Mouse (Mus musculus) intestine, postnatal 0 days (tissue): ENCODE measurements around the gene Spata18. TPM values are rescaled to one million over a fixed set of nuclear protein-coding genes. Genes with fewer than 3 reads are reported as not detected.

Source experiments
- ATAC-seq: fragments of 200-750 bp; cut with Nextera tagmentation; 2 replicates; pipeline ENCODE4 v1.8.0; 2017; ENCODE audit warnings: mild to moderate bottlenecking, moderate TSS enrichment, moderate library complexity
- H3K27ac ChIP-seq: fragments of 300-500 bp; sonication (generic); 2 replicates; pipeline ENCODE4 v1.5.1; 2014; ENCODE audit warnings: mild to moderate bottlenecking, low read depth, low read length, moderate library complexity
- H3K27me3 ChIP-seq: fragments of 300-500 bp; sonication (generic); replicated peaks from 2 replicates; pipeline ENCODE4 v1.6.1; 2014; ENCODE audit warnings: low read length, mixed read lengths; ENCODE audit not compliant: control insufficient read depth, insufficient read depth
- H3K36me3 ChIP-seq: fragments of 300-500 bp; sonication (generic); 2 replicates; pipeline ENCODE4 v1.6.1; 2014; ENCODE audit warnings: mild to moderate bottlenecking, moderate library complexity; ENCODE audit not compliant: control insufficient read depth, insufficient read depth
- H3K4me1 ChIP-seq: fragments of 300-500 bp; sonication (generic); replicated peaks from 2 replicates; pipeline ENCODE4 v1.6.1; 2014; ENCODE audit warnings: antibody characterized with exemption, low read length, mixed read lengths; ENCODE audit not compliant: control insufficient read depth, insufficient read depth
- H3K4me2 ChIP-seq: fragments of 300-500 bp; sonication (generic); replicated peaks from 2 replicates; pipeline ENCODE4 v1.6.1; 2014; ENCODE audit warnings: low read depth, mild to moderate bottlenecking, moderate library complexity
- H3K4me3 ChIP-seq: fragments of 300-500 bp; sonication (generic); 2 replicates; pipeline ENCODE4 v1.5.1; 2014; ENCODE audit warnings: low read depth, low read length
- H3K9ac ChIP-seq: fragments of 300-500 bp; sonication (generic); 2 replicates; pipeline ENCODE4 v1.6.1; 2014; ENCODE audit warnings: mild to moderate bottlenecking, low read depth, low read length
- H3K9me3 ChIP-seq: fragments of 300-500 bp; sonication (generic); 2 replicates; pipeline ENCODE4 v1.6.1; 2016; ENCODE audit warnings: mixed run types; ENCODE audit not compliant: control insufficient read depth
- CTCF ChIP-seq: sonication (generic); IDR thresholded peaks from 2 replicates; pipeline ENCODE4 v1.5.1; 2016; ENCODE audit warnings: low read depth, mild to moderate bottlenecking, control low read depth, antibody characterized with exemption, moderate library complexity
- WGBS: fragments of 180-500 bp; shearing (Covaris S2); extraction: QIAGEN DNeasy Blood & Tissue Kit; methylation state at CpG from one replicate; pipeline ENCODE4 v1.1.7; 2014; 5-methylcytosine and 5-hydroxymethylcytosine counted together
- polyA plus RNA-seq: library from polyadenylated mRNA; unstranded; fragments of >200 nt; fragmentation: Nextera tagmentation; extraction: Ambion mirVana; gene quantifications from 2 replicates; pipeline ENCODE4 v1.2.1, GENCODE M21; 2015

Spata18 gene
- polyA plus RNA-seq: 0.17 and 0.18 TPM in 2 replicates

- ATAC-seq: no peak
- Histone ChIP-seq H3K9me3 (no peaks in the 10 kb centered on the region), H3K4me3 (peak within 1 kb of the TSS; percentile 50), H3K27me3 (peaks cover 60% of the 10 kb centered on the region), H3K27ac (no peak within 1 kb of the TSS), H3K4me2 (peak within 1 kb of the TSS; percentile 98), H3K36me3 (no peaks in the 10 kb centered on the region), H3K9ac (no peak within 1 kb of the TSS), H3K4me1 (no peaks in the 10 kb centered on the region)
- WGBS: under 1% methylated on average over 57 of the region's 57 CpGs
- no peak for TF ChIP-seq CTCF
These were observed at the start of gene Spata18 for GRCm38 (mm10) chr5:73651061-73651854. Gene Spata18 (plus strand): TSS chr5:73651379.

DNA sequence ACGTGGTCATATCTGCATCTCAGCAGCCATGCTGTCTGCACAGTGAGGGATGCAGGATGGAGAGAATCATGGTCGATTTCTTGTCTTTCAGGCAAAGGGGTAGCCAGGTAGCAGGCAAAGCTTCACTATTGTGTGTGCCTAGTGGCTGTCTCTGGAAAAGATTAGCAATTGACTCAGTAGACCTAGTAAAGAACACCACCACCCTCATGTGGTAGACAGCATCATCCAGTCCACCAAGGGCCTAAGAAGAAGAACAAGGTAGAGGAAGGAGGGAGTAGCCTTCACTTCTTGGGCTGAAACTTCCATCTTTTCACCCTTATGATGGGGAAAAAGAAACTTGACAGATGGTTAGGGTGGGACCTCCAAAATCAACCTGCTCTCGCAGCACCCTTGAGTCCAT is 48.3 kb upstream of the Spata18 start:
- no peak overlapping the region for H3K4me2 ChIP-seq
- TF ChIP-seq CTCF: peak; percentile 67
- H3K4me3 ChIP-seq: no peak overlapping the region
- no peak for ATAC-seq
- H3K27me3 ChIP-seq: no peaks in the 10 kb centered on the region
- WGBS: 72% methylated on average over 3 of the region's 3 CpGs
- H3K36me3 ChIP-seq: peaks cover 11% of the 10 kb centered on the region
- H3K27ac ChIP-seq: no peak overlapping the region
- H3K4me1 ChIP-seq: no peaks in the 10 kb centered on the region
- no peak overlapping the region for H3K9ac ChIP-seq
- no peaks in the 10 kb centered on the region for H3K9me3 ChIP-seq

GRCm38 (mm10) chr5:73604542-73604941 is 46.6 kb upstream of the Spata18 start:
- Histone ChIP-seq H3K27me3 (no peaks in the 10 kb centered on the region), H3K27ac (no peak overlapping the region), H3K4me2 (no peak overlapping the region), H3K4me1 (no peaks in the 10 kb centered on the region), H3K36me3 (peaks cover 19% of the 10 kb centered on the region), H3K9me3 (no peaks in the 10 kb centered on the region), H3K4me3 (no peak overlapping the region), H3K9ac (no peak overlapping the region)
- TF ChIP-seq CTCF: no peak
- ATAC-seq: no peak
- WGBS: 93% methylated on average over 6 of the region's 6 CpGs

DNA sequence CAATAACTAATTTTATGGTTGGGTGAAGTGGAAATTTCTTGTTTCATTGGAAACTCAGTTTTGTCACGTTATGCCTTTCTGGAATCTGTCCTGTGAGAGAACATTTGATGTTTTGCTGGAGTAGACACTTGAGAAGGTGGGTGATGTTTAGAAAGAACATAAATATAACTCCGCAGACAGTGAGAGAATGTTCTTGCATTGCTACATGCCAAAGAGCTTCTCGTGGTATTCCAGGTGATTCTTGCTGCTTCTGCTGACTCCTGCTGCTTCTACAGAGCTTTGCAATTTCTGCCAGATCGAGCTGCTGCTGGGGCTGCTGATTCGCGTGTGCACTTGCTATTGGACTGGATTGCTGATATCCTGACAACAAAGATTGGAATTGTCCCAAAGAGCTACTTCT is 46.2 kb upstream of the Spata18 start:
- no peak overlapping the region for H3K9ac ChIP-seq
- H3K27ac ChIP-seq: no peak overlapping the region
- no peak for ATAC-seq
- H3K9me3 ChIP-seq: no peaks in the 10 kb centered on the region
- H3K4me3 ChIP-seq: no peak overlapping the region
- peaks cover 19% of the 10 kb centered on the region for H3K36me3 ChIP-seq
- TF ChIP-seq CTCF: no peak
- H3K4me2 ChIP-seq: no peak overlapping the region
- 83% methylated on average over 6 of the region's 6 CpGs for WGBS
- no peaks in the 10 kb centered on the region for H3K27me3 ChIP-seq
- no peaks in the 10 kb centered on the region for H3K4me1 ChIP-seq

- WGBS: 96% methylated on average over 4 of the region's 4 CpGs
- Histone ChIP-seq H3K4me2 (no peak overlapping the region), H3K27me3 (no peaks in the 10 kb centered on the region), H3K9me3 (no peaks in the 10 kb centered on the region), H3K36me3 (peaks cover 23% of the 10 kb centered on the region), H3K4me3 (no peak overlapping the region), H3K4me1 (no peaks in the 10 kb centered on the region), H3K9ac (no peak overlapping the region), H3K27ac (no peak overlapping the region)
- no peak for ATAC-seq
- TF ChIP-seq CTCF: no peak
These were observed 40.1 kb upstream of the Spata18 start for GRCm38 (mm10) chr5:73611071-73611470.

DNA sequence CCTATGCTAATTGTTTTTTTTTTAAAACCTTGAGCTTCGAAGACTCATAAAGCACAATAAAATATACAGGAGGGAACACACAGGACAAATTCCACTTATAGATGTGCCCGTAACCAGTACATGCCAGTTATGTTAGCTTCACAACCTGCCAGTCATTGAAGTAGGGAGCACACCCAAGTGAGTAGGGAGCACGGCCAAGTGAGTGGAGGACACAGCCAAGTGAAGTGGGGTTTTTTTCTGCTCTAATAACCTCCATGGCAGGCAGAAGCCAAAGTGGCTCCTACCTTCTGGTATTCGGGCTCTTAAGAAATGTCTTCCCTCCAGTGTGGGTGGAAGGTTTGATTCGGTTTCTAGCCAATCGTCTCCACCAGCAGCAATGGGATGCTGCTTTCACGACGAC is 37.9 kb upstream of the Spata18 start:
- Histone ChIP-seq H3K27ac (no peak overlapping the region), H3K4me2 (no peak overlapping the region), H3K27me3 (no peaks in the 10 kb centered on the region), H3K4me1 (no peaks in the 10 kb centered on the region), H3K9me3 (no peaks in the 10 kb centered on the region), H3K9ac (no peak overlapping the region), H3K4me3 (no peak overlapping the region), H3K36me3 (peaks cover 8% of the 10 kb centered on the region)
- 85% methylated on average over 8 of the region's 8 CpGs for WGBS
- TF ChIP-seq CTCF: no peak
- no peak for ATAC-seq
